Mouse (Mus musculus) retina, adult 2 months (tissue): ENCODE measurements at regions not wholly inside any gene's neighbourhood (a gene's known extent, or its start where the extent isn't known, plus 50 kb on each side); places are given as distances from the start of the nearest gene placed in this dataset.

ENCODE experiments used
- DNase-seq: peaks from one replicate; pipeline ENCODE4 v3.0.0-alpha.2; 2012; ENCODE audit warnings: low read depth, low spot score

- DNase-seq: no peak
Measured at GRCm38 (mm10) chr2:50698841-50699240, 402.2 kb upstream of the Mmadhc start.

GRCm38 (mm10) chr2:50696575-50696974, 400.0 kb upstream of the Mmadhc start:
- DNase-seq: no peak

GRCm38 (mm10) chr2:50694849-50695248, 398.2 kb upstream of the Mmadhc start:
- no peak for DNase-seq

- DNase-seq: no peak
Measured at GRCm38 (mm10) chr2:50693784-50694350, 397.3 kb upstream of the Mmadhc start.

GRCm38 (mm10) chr2:50690120-50691103, 393.8 kb upstream of the Mmadhc start:
- DNase-seq: no peak

- no peak for DNase-seq
Measured at GRCm38 (mm10) chr2:50687672-50688151, 391.1 kb upstream of the Mmadhc start.

- no peak for DNase-seq
Measured at GRCm38 (mm10) chr2:50687222-50687621, 390.6 kb upstream of the Mmadhc start.

GRCm38 (mm10) chr2:50677456-50677855, 380.9 kb upstream of the Mmadhc start:
- DNase-seq: no peak

GRCm38 (mm10) chr2:50675736-50676550, 379.3 kb upstream of the Mmadhc start:
- DNase-seq: no peak

GRCm38 (mm10) chr2:50674856-50675175, 378.2 kb upstream of the Mmadhc start:
- no peak for DNase-seq

- no peak for DNase-seq
Measured at GRCm38 (mm10) chr2:50674151-50674855, 377.7 kb upstream of the Mmadhc start.

- no peak for DNase-seq
Measured at GRCm38 (mm10) chr2:50669297-50669696, 372.7 kb upstream of the Mmadhc start.

GRCm38 (mm10) chr2:50668789-50669188, 372.2 kb upstream of the Mmadhc start:
- DNase-seq: no peak

- DNase-seq: no peak
Measured at GRCm38 (mm10) chr2:50667180-50667579, 370.6 kb upstream of the Mmadhc start.

- DNase-seq: no peak
Measured at GRCm38 (mm10) chr2:50662504-50662903, 365.9 kb upstream of the Mmadhc start.

- no peak for DNase-seq
Measured at GRCm38 (mm10) chr2:50660000-50660399, 363.4 kb upstream of the Mmadhc start.

GRCm38 (mm10) chr2:50657826-50658225, 361.2 kb upstream of the Mmadhc start:
- DNase-seq: no peak

GRCm38 (mm10) chr2:50656351-50656750, 359.8 kb upstream of the Mmadhc start:
- DNase-seq: no peak

GRCm38 (mm10) chr2:50654953-50655324, 358.3 kb upstream of the Mmadhc start:
- DNase-seq: no peak

- DNase-seq: no peak
Measured at GRCm38 (mm10) chr2:50654221-50654952, 357.8 kb upstream of the Mmadhc start.

- no peak for DNase-seq
Measured at GRCm38 (mm10) chr2:50653121-50653615, 356.6 kb upstream of the Mmadhc start.
